Mouse (Mus musculus) liver, embryonic 14.5 days (tissue): ENCODE measurements at regions not wholly inside any gene's neighbourhood (a gene's known extent, or its start where the extent isn't known, plus 50 kb on each side); places are given as distances from the start of the nearest gene placed in this dataset.

Experiments
- ATAC-seq: fragments of 200-750 bp; cut with Nextera tagmentation; 2 replicates; pipeline ENCODE4 v1.8.0; 2017; ENCODE audit warnings: moderate number of reproducible peaks, mild to moderate bottlenecking, moderate library complexity; ENCODE audit not compliant: insufficient read depth
- DNase-seq, 3 experiments: peaks; one replicate each; pipeline ENCODE4 v3.0.0-alpha.2; 2012 to 2013; ENCODE audit warnings: low read depth in 3 of 3, low spot score in 3 of 3
- H3K27ac ChIP-seq: fragments of 300-500 bp; sonication (generic); 2 replicates; pipeline ENCODE4 v1.5.1; 2014; ENCODE audit warnings: moderate library complexity, mild to moderate bottlenecking, control low read depth, inconsistent platforms
- H3K27me3 ChIP-seq: fragments of 300-500 bp; sonication (generic); 2 replicates; pipeline ENCODE4 v1.6.1; 2014; ENCODE audit warnings: mild to moderate bottlenecking, low read length, moderate library complexity; ENCODE audit not compliant: control insufficient read depth, insufficient read depth
- H3K36me3 ChIP-seq: fragments of 300-500 bp; sonication (generic); replicated peaks from 2 replicates; pipeline ENCODE4 v1.6.1; 2014; ENCODE audit warnings: low read depth; ENCODE audit not compliant: control insufficient read depth, insufficient read depth
- H3K4me1 ChIP-seq, 2 experiments: fragments of 200-500 bp in 1 of 2; fragments of 300-500 bp in 1 of 2; sonication (generic) in 1 of 2; replicated peaks; 2 replicates each; pipeline ENCODE4 v1.6.1; 2012 to 2014; ENCODE audit warnings: antibody characterized with exemption in 1 of 2, inconsistent platforms in 1 of 2, low read length in 1 of 2; ENCODE audit not compliant: control insufficient read depth in 2 of 2, insufficient read depth in 2 of 2
- H3K4me2 ChIP-seq: fragments of 300-500 bp; sonication (generic); 2 replicates; pipeline ENCODE4 v1.6.1; 2014; ENCODE audit warnings: low read depth, mild to moderate bottlenecking, control low read depth, moderate library complexity
- H3K4me3 ChIP-seq, 2 experiments: fragments of 200-500 bp in 1 of 2; fragments of 300-500 bp in 1 of 2; sonication (generic) in 1 of 2; 2 replicates each; pipeline ENCODE4 v1.5.1; 2012 to 2014; ENCODE audit warnings: low read depth in 2 of 2, low read length in 2 of 2, mild to moderate bottlenecking in 2 of 2, control low read depth in 1 of 2, inconsistent platforms in 1 of 2, moderate library complexity in 1 of 2; ENCODE audit not compliant: insufficient read depth in 1 of 2
- H3K9ac ChIP-seq: fragments of 300-500 bp; sonication (generic); replicated peaks from 2 replicates; pipeline ENCODE4 v1.6.1; 2014; ENCODE audit warnings: mild to moderate bottlenecking, control low read depth, moderate library complexity
- H3K9me3 ChIP-seq: fragments of 300-500 bp; sonication (generic); 2 replicates; pipeline ENCODE4 v1.6.1; 2016; ENCODE audit warnings: low read length, mixed read lengths; ENCODE audit not compliant: control insufficient read depth
- CTCF ChIP-seq: IDR thresholded peaks from 2 replicates; pipeline ENCODE4 v1.5.1; 2016; ENCODE audit warnings: antibody characterized with exemption, low read depth, control low read depth
- EP300 ChIP-seq: IDR thresholded peaks from 2 replicates; pipeline ENCODE4 v1.6.1; 2016; ENCODE audit warnings: antibody characterized with exemption, low read depth
- WGBS: fragments of 180-500 bp; shearing (Covaris S2); extraction: QIAGEN DNeasy Blood & Tissue Kit; methylation state at CpG from one replicate; pipeline ENCODE4 v1.1.7; 2014; ENCODE audit not compliant: insufficient replicate concordance; 5-methylcytosine and 5-hydroxymethylcytosine counted together

DNA sequence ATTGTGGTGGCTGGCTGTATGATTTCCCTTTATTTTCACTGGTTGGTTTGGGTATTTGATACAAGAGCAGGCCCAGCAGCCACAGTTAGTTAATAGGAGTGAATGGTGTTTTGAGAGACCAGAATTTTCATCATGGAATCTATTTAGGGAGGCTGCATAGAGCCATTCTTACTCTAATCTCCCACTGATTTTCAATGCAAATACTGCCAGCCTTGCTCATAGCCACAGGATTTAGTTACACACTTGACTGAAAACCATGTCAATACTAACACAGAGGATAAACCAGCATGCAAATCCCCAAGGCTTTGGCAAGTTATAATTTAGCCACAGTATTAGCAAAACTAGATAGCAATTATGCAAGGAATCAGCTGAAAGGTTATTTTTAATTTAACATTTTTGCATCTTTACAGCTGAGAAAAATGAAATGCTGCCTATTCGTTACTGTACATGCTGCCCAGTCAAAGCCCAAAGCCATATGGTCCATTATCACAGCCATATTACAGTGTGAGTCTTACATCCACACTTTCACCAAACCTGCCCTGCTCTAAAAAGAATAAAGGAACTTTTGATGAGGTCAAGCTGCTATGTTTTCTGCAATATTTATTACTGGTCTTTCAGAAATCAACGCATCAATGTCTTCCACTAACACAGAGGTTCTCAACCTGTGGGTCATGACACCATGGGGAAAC is 1000.5 kb upstream of the Flrt2 start:
- ATAC-seq, result no peak
- WGBS, result 57% methylated on average over 2 of the region's 2 CpGs
- H3K27me3 ChIP-seq, result no peaks in the 10 kb centered on the region

DNA sequence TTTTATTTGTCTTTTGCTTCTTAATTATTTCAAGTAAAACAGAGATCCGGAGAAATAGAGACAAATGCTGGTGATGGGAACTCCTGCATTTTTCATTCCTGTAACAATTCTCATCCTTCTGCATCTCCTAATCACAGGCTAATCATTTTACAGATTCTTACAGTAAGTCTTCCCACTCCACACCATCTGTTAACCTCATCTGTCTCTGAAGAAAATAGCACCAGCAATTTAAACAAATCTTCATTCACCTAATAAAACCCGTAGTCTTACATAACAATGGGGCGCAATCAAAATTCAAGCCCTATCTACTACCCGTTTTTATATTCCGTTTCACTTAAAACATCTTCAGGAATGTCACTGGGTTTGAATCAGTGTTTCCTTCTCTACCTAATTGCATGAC is 960.6 kb upstream of the Flrt2 start:
- H3K27me3 ChIP-seq, result no peaks in the 10 kb centered on the region
- H3K4me3 ChIP-seq, result no peak overlapping the region
- ATAC-seq (no peak), DNase-seq (no peak)
- H3K9me3 ChIP-seq, result no peaks in the 10 kb centered on the region
- no peak overlapping the region for H3K9ac ChIP-seq
- TF ChIP-seq CTCF, result no peak
- no peak for TF ChIP-seq EP300
- no peaks in the 10 kb centered on the region for H3K4me1 ChIP-seq
- H3K36me3 ChIP-seq, result no peaks in the 10 kb centered on the region
- no peak overlapping the region for H3K27ac ChIP-seq
- 76% methylated on average over 5 of the region's 5 CpGs for WGBS
- no peak overlapping the region for H3K4me2 ChIP-seq

More for the DNA sequence above, 1000.5 kb upstream of the Flrt2 start:
- H3K27ac ChIP-seq, result no peak overlapping the region
- TF ChIP-seq CTCF (no peak), EP300 (no peak)
- H3K9me3 ChIP-seq, result no peaks in the 10 kb centered on the region
- H3K4me3 ChIP-seq, result no peak overlapping the region
- DNase-seq, result no peak
- no peak overlapping the region for H3K4me2 ChIP-seq
- H3K4me1 ChIP-seq, result no peaks in the 10 kb centered on the region
- no peaks in the 10 kb centered on the region for H3K36me3 ChIP-seq
- no peak overlapping the region for H3K9ac ChIP-seq

DNA sequence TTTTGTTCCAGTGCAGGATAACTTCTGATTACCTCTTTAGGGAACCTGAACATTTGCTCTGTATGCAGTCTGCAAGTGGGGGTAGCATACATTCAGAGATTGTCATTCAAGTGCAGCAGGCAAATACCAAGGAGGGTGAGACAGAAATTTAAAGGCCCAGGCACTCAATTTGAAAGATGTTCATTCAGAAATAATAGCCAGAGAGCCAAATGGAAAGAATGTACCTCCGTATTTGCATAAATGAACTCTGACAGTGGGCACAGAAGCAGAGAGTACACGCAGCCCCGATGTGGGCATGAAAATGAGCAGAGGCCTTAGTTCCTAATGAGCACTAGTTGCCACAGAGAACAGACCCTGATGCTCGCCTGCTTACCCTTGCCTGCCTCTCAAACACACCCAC is 958.8 kb upstream of the Flrt2 start:
- Histone ChIP-seq H3K4me3 (no peak overlapping the region), H3K4me1 (no peaks in the 10 kb centered on the region), H3K9ac (no peak overlapping the region), H3K27me3 (no peaks in the 10 kb centered on the region), H3K36me3 (no peaks in the 10 kb centered on the region), H3K9me3 (no peaks in the 10 kb centered on the region), H3K4me2 (no peak overlapping the region), H3K27ac (no peak overlapping the region)
- ATAC-seq, result no peak
- no peak for TF ChIP-seq EP300
- DNase-seq, result no peak
- WGBS, result 61% methylated on average over 4 of the region's 4 CpGs

DNA sequence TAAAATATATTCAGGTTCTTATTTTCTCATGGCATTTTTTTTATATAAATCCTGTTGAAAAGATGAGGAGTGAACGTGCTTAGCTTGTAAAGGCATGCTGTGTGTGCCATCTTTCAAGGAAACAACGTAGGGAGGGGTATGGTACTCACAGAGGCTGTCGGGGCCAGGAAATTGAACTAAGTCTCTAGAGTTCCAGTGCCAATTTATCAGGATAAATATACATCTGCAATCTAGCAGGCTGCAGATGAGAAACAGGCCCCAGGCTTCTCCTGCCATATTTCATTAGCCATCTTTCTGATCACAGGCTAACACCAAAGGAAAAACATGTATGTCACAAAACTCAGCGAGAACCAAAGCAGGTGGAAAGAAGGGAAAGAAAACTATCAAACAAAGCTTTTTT is 954.8 kb upstream of the Flrt2 start:
- Histone ChIP-seq H3K4me1 (no peaks in the 10 kb centered on the region), H3K27ac (no peak overlapping the region), H3K4me2 (no peak overlapping the region), H3K9ac (no peak overlapping the region), H3K9me3 (no peaks in the 10 kb centered on the region), H3K27me3 (no peaks in the 10 kb centered on the region), H3K36me3 (no peaks in the 10 kb centered on the region), H3K4me3 (no peak overlapping the region)
- WGBS, result 61% methylated on average over 4 of the region's 4 CpGs
- DNase-seq (no peak), ATAC-seq (no peak)
- TF ChIP-seq EP300, result no peak
- no peak for TF ChIP-seq CTCF

DNA sequence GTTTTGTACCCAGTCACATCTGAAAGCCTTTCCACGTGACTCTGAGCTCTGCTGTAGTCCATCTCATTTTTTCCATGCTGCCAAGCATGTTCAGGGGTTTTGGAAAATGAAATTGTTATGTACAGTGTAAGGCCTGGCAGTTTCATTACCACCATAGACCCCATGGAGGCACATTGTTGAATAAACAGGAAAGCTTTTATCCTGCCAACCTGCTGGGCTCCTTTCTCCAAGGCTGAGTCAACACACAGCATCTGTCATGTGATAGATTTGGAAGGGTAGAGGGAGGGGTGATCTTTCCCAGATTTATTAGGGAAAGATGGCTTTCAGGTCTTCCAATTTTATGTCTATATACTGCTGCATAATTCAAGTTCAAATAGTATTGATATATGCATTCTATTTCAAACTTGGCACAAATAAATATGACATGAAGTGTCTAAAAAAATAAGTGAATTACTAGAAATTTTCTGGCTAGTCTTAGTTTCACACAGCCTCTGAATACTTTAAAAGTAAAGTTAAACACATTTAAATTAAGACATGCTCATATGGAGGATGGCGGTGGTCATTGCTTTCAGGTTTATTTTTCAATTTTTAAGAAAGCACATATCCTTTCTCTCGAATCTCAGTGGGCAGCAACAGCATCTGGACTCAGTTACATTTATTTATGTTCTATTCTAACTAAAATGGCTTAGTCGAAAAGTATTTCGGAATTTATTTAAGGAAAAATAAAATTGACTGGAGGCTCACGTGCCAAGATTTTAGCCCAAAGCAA is 942.1 kb upstream of the Flrt2 start:
- H3K27me3 ChIP-seq, result no peaks in the 10 kb centered on the region
- ATAC-seq, result no peak
- no peaks in the 10 kb centered on the region for H3K36me3 ChIP-seq
- TF ChIP-seq CTCF (no peak), EP300 (no peak)
- WGBS, result 69% methylated on average over 6 of the region's 6 CpGs
- H3K4me3 ChIP-seq, result no peak overlapping the region
- no peak overlapping the region for H3K27ac ChIP-seq
- H3K9me3 ChIP-seq, result no peaks in the 10 kb centered on the region
- H3K9ac ChIP-seq, result no peak overlapping the region
- H3K4me2 ChIP-seq, result no peak overlapping the region
- no peak for DNase-seq
- H3K4me1 ChIP-seq, result no peaks in the 10 kb centered on the region
